Mouse (Mus musculus): ENCODE results near the gene Cldn15. TPM values are rescaled to one million over a fixed set of nuclear protein-coding genes. Genes with fewer than 3 reads are reported as not detected.

The Cldn15 gene
- polyA plus RNA-seq (2012; rRNA removed): 0.21 and 0.33 TPM in 2 replicates

DNA sequence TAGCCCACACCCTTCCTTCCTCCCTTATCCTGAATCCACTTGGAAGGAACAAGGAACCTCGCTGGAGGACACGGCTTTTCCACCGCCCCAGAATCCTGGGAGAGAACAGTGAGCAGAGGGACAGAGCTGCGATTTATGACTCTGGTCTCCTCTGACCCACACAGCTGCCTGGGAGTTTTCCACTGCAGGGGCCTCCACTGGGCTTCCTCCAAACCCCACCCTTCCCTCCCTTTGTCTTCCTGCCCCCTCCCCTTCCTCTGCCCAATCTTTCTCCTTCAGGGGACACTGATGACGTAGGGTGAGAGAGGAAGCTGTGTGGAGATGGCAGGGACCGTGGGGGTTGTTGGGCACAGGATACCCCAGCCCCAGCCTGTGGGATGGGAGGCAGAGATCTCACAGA, at the start of gene Cldn15:
TSS of gene Cldn15 (plus strand) at position 286 of the 400 bp plus-strand sequence.
- TF ChIP-seq CTCF (IDR thresholded peaks at IDR 0.05; ENCODE audit: extremely low read depth, insufficient read depth, low read length) (no peak), POLR2A (IDR thresholded peaks at IDR 0.05; ENCODE audit: extremely low read depth, insufficient read depth, low read length) (no peak)
- no peaks in the 10 kb centered on the region; the same call in 1 of the 2 replicates for H3K4me1 ChIP-seq (ENCODE audit: control insufficient read depth, insufficient read depth, low read length)
- no peak within 1 kb of the TSS for H3K27ac ChIP-seq (ENCODE audit: insufficient read depth, low read length)
- no peak within 1 kb of the TSS for H3K4me3 ChIP-seq (ENCODE audit: insufficient read depth, low read length)

DNA sequence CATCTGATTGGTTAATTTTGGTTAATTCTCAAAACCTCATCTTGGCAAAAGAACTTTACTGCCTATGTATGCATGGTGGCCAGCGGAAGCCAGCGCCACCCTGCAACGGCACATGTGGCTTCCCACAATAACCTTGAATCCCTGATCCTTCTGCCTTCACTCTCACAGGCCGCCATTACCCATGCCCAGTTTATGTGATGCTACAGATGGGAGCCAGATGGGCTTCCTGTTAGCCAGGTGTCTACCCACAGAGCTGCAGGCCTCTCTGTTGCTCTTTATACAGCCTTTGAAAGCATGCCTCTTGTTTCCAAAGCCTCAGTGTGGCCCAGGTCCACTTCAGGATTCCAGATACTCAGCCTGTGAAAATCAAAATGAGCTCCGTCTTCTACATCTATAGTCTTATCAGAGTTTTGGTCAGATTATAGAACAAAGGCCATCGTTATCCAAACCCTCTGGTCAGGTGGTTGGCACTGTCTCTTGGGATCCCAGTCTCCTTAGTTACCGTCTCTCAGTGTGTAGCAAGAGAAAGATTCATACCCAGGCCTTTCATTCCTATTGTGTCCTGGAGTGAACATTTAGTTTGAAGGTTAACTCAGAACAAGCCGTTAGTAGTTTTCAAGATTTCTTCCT, 48.7 kb upstream of the Cldn15 start:
- Histone ChIP-seq H3K4me1 (ENCODE audit: control insufficient read depth, insufficient read depth, low read length) (0 out of 2 replicates have a peak, but pooled peaks cover 1% of the 10 kb centered on the region), H3K27ac (ENCODE audit: insufficient read depth, low read length) (no peak overlapping the region), H3K4me3 (ENCODE audit: insufficient read depth, low read length) (no peak overlapping the region)
- no peak for TF ChIP-seq CTCF (IDR thresholded peaks at IDR 0.05; ENCODE audit: extremely low read depth, insufficient read depth, low read length)
- TF ChIP-seq POLR2A (IDR thresholded peaks at IDR 0.05; ENCODE audit: extremely low read depth, insufficient read depth, low read length): no peak

DNA sequence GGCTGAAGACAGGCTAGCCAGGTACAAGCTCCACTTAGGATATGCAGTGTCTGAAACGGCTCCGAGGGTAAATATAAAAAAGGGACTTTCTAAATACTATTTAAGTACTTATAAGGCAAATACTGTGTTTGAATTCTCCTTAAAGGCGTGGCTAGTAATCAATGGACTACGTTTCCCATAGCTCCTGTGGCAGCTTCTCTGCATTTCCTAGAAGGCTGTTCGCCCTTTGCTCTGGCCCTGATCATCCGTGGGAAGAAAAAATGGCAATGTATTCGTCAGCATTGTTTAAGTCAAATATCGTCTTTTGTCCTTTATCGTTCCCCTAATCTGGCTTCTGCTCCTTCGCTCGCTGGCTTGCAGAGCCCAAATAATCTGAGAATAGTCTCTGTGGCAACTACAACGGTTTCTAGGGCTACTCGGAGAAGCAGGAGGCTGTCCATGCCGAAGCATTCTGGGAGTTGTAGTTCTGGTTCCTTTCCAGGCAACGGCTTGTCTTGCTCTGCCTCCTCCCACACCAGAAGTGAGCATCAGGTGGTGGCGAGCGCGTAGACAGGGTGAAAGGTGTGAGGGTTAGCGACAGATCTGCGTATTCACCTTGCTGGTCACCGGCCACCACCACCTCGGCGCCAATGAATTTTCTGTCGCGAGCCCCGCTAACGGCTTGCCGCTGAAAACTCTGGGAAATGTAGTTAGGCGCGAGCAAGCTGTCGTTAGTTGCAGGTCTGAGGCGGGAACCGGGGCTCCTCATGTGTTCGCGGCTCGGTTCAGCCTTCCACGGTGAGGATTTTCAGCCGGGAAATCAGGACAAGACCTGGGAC, 47.6 kb upstream of the Cldn15 start:
- peak overlapping the region; percentile 60 for H3K4me3 ChIP-seq (ENCODE audit: insufficient read depth, low read length)
- H3K4me1 ChIP-seq (ENCODE audit: control insufficient read depth, insufficient read depth, low read length): 0 out of 2 replicates have a peak, but pooled peaks cover 1% of the 10 kb centered on the region
- no peak overlapping the region for H3K27ac ChIP-seq (ENCODE audit: insufficient read depth, low read length)
- TF ChIP-seq CTCF (IDR thresholded peaks at IDR 0.05; ENCODE audit: extremely low read depth, insufficient read depth, low read length) (no peak), POLR2A (IDR thresholded peaks at IDR 0.05; ENCODE audit: extremely low read depth, insufficient read depth, low read length) (peak; percentile 34; the same call in 1 of the 2 replicates)

DNA sequence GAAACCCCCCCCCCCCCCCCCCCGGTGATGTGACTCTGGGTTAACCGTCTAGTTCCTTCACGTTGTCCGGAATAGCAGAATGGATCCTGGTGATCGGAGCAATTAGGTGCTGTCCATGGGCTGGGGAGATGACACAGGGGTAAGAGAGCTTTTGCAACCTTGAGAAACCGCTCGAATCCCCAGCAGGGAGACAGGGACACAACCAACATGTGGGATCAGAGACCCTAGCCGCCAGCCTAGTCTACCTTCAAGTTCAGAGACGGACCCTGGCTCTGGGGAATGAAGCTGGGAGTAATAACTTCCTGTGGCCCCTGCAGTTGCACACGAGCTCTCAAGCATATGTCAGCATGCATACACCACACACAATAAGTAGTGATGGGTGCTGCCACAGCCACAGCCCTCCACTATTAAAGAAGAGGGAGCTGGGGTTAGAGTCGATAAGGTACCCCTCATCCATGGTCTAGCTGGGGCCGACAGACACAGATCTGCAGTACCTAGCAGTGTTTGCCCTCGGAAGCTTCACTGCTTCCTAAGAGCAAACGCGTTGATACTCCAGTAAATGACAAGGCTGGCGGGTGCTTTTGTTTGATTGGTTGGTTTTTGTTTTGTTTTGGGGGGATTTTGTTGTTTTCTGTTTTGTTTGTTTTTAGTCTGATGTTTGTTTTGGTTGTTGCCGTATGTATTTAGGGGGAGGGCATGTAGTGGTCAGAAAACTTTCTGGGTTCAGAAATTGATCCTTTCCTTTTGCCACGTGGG, 46.7 kb upstream of the Cldn15 start:
- H3K4me3 ChIP-seq (ENCODE audit: insufficient read depth, low read length): peak overlapping the region; percentile 60
- no peak overlapping the region for H3K27ac ChIP-seq (ENCODE audit: insufficient read depth, low read length)
- 0 out of 2 replicates have a peak, but pooled peaks cover 1% of the 10 kb centered on the region for H3K4me1 ChIP-seq (ENCODE audit: control insufficient read depth, insufficient read depth, low read length)
- TF ChIP-seq POLR2A (IDR thresholded peaks at IDR 0.05; ENCODE audit: extremely low read depth, insufficient read depth, low read length) (no peak), CTCF (IDR thresholded peaks at IDR 0.05; ENCODE audit: extremely low read depth, insufficient read depth, low read length) (no peak)

DNA sequence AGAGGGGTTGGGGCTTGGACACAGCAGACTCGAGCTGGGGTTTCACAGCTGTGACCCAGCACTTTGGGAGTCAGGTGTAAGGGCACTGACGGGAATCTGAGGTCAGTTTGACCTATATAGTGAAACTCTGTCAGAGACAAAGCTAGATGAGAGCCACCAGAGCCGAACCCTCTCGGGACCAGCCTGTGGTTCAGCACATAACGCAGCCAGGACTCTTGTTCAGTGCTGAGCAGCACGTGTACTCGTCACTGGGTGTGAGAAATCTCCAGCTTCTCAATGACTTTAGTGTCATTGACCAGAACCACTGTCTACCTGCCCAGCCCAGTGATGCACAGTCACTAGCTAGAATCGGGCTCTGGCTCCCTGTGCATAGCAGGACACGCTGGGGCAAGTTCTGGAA, 43.6 kb upstream of the Cldn15 start:
- 0 out of 2 replicates have a peak, but pooled peaks cover 1% of the 10 kb centered on the region for H3K4me1 ChIP-seq (ENCODE audit: control insufficient read depth, insufficient read depth, low read length)
- H3K4me3 ChIP-seq (ENCODE audit: insufficient read depth, low read length): no peak overlapping the region
- H3K27ac ChIP-seq (ENCODE audit: insufficient read depth, low read length): no peak overlapping the region
- TF ChIP-seq CTCF (IDR thresholded peaks at IDR 0.05; ENCODE audit: extremely low read depth, insufficient read depth, low read length) (no peak), POLR2A (IDR thresholded peaks at IDR 0.05; ENCODE audit: extremely low read depth, insufficient read depth, low read length) (no peak)

DNA sequence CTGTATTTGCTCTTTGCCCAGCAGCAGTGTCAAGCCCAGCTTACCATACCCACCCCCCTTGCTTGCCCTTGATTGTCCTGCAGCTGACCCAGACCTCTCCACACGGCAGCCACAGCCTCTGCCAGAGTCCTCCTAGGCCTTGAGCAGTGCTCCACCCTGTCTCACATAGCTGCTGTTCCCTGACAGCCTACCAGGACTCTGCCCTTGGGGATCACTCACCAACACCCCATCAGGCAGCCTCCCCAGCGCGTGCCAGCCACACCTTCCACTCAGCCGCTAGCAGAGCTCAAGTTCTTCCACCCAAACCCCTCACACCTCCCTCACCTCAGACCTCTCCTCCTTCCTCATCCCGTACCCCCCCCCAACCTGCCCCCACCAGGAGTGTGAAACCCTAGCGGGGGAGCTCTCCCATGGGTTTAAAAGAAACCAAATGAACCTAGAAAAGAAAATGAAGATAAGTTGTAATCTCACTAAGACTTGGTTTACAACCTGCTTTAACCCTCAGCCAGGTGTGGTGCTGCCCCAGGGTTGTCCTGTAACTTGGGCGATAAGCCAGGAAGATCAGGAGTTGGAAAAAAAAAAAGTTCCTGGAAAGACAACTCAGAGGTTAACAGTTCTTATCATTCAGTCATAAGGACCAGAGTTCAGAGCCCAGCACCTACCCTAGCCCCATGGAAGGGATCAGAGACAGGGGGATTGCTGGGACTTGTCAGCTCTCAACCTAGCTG, 42.5 kb upstream of the Cldn15 start:
- H3K27ac ChIP-seq (ENCODE audit: insufficient read depth, low read length): no peak overlapping the region

DNA sequence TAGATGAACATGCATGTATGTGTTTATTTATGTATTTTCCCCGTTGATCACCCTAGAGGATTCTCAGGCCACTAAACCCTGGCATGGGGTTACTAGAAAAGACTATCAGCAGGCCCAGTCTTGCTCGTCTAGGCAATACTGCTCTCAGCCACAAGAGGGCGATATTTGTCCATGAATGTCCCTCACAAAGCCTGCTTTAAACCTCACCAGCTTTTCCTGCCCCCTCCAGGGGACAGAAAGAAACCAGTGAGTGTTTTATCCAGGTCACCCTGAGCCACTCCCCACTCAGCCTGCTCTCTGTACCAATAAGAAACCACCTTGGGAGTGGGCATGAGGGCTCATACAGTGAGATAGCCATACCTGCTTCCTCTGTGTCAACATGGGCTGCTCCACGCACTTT, 37.3 kb upstream of the Cldn15 start:
- Histone ChIP-seq H3K4me3 (ENCODE audit: insufficient read depth, low read length) (no peak overlapping the region), H3K4me1 (ENCODE audit: control insufficient read depth, insufficient read depth, low read length) (no peaks in the 10 kb centered on the region; the same call in 1 of the 2 replicates), H3K27ac (ENCODE audit: insufficient read depth, low read length) (no peak overlapping the region)
- TF ChIP-seq POLR2A (IDR thresholded peaks at IDR 0.05; ENCODE audit: extremely low read depth, insufficient read depth, low read length): no peak
- TF ChIP-seq CTCF (IDR thresholded peaks at IDR 0.05; ENCODE audit: extremely low read depth, insufficient read depth, low read length): peak; percentile 98

More for the DNA sequence above, 42.5 kb upstream of the Cldn15 start:
- H3K4me1 ChIP-seq (ENCODE audit: control insufficient read depth, insufficient read depth, low read length): 0 out of 2 replicates have a peak, but pooled peaks cover 1% of the 10 kb centered on the region
- TF ChIP-seq POLR2A (IDR thresholded peaks at IDR 0.05; ENCODE audit: extremely low read depth, insufficient read depth, low read length) (no peak), CTCF (IDR thresholded peaks at IDR 0.05; ENCODE audit: extremely low read depth, insufficient read depth, low read length) (no peak)
- no peak overlapping the region for H3K4me3 ChIP-seq (ENCODE audit: insufficient read depth, low read length)

DNA sequence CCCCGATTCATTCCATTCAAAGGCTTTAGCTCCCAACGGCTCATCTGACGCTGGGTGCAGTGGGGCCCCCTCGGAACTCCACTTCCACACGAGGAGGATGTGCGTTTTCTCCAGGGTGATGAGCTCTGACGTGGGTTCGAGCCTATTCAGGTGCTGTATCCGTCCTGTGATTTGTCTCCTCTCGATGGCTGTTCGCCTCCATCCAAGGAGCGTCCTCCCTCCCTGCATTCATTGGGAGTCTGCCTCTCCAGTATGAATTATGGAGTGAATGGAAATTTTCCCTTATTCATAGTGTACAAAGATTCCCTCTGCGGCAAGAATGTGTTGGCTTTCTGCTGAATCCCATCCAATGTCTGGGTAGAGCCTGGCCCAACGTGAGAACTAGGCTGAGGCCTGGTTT, 34.5 kb upstream of the Cldn15 start:
- no peak overlapping the region for H3K27ac ChIP-seq (ENCODE audit: insufficient read depth, low read length)
- TF ChIP-seq CTCF (IDR thresholded peaks at IDR 0.05; ENCODE audit: extremely low read depth, insufficient read depth, low read length) (no peak), POLR2A (IDR thresholded peaks at IDR 0.05; ENCODE audit: extremely low read depth, insufficient read depth, low read length) (no peak)
- no peaks in the 10 kb centered on the region; the same call in 1 of the 2 replicates for H3K4me1 ChIP-seq (ENCODE audit: control insufficient read depth, insufficient read depth, low read length)
- no peak overlapping the region for H3K4me3 ChIP-seq (ENCODE audit: insufficient read depth, low read length)
